Comparison of ENCODE assay signal across 19 mouse cellular contexts in the genomic region with DNA sequence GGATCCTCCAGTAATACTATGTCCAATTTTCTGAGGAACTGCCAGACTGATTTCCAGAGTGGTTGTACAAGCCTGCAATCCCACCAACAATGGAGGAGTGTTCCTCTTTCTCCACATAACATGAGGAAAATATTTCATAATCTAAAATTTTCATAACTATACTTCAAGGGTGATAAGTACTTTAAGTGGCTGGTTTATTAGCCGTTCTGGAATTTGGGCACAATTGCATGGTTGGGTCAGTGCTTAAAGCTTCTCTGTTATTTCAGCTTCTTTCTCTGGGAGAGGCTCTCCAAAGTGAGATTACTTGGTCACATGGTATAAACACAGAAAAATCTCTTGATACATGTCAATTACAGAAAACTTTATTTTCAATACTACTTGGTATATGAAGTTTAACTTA.
DNase-seq lines count a peak whose midpoint lies in the region; ATAC-seq and TF ChIP-seq lines count a peak whose summit lies in the region.
"Had no signal": no experiment of that assay in that cellular context is flagged by ENCODE, and none has a peak within 500 bp of the region (broad histone marks: within the 10 kb centered on the region; RNA-seq: fewer than 3 reads in every experiment).

No protein-coding gene starts in this region.

- no peak overlapping the region for H3K4me3 ChIP-seq in lung, postnatal 0 days (ENCODE audit: low read depth, low read length)

- peak; percentile 67 for TF ChIP-seq EP300 in lung, postnatal 0 days (IDR thresholded peaks at IDR 0.05)

- no peak overlapping the region for H3K27ac ChIP-seq in lung, postnatal 0 days (ENCODE audit: low read length)

- no peaks in the 10 kb centered on the region for H3K9me3 ChIP-seq in lung, postnatal 0 days (ENCODE audit: low read length)
- H3K9me3 ChIP-seq: G1E had no signal

- H3K4me1 ChIP-seq in lung, postnatal 0 days (ENCODE audit: insufficient read depth, low read depth, low read length) = no peaks in the 10 kb centered on the region

- H3K9ac ChIP-seq in lung, postnatal 0 days (replicated peaks; ENCODE audit: low read depth) = no peak overlapping the region

- 40% methylated on average over 1 of the region's 1 CpGs for WGBS in lung, postnatal 0 days

- peak; percentile 59 for DNase-seq in lung, postnatal 0 days (ENCODE audit: low spot score)
- DNase-seq in lung, postnatal 25 days (ENCODE audit: low spot score) = no peak
- DNase-seq in lung, postnatal 36 days = peak; percentile 10
- DNase-seq in lung, postnatal 10 days = no peak
- DNase-seq: adrenal gland, adult 2 months; adrenal gland, adult 8-10 months; adrenal gland, postnatal 10 days; adrenal gland, postnatal 14 days; adrenal gland, postnatal 25 days; adrenal gland, postnatal 36 days; B cell, adult 2 months; cerebellum, adult 11 months; cerebellum, adult 11-12 months; cerebellum, adult 18-20 months had no signal

- no peaks in the 10 kb centered on the region for H3K36me3 ChIP-seq in lung, postnatal 0 days (ENCODE audit: insufficient read depth, low read length)
- H3K36me3 ChIP-seq: G1E had no signal

- TF ChIP-seq CTCF in lung, postnatal 0 days (IDR thresholded peaks at IDR 0.05) = no peak

- peak; percentile 77; the same call in 1 of the 2 replicates for ATAC-seq in lung, postnatal 0 days
- ATAC-seq: activated CD4-positive, CD25-positive, alpha-beta regulatory T cell, adult 4 months; CD4-positive, CD25-positive, alpha-beta regulatory T cell, adult 4 months; Patski had no signal

- no peaks in the 10 kb centered on the region for H3K27me3 ChIP-seq in lung, postnatal 0 days (replicated peaks; ENCODE audit: insufficient read depth, low read length)
- H3K27me3 ChIP-seq: CH12.LX, Patski had no signal

- H3K4me2 ChIP-seq in lung, postnatal 0 days (replicated peaks; ENCODE audit: low read depth, low read length) = no peak overlapping the region

Comparison
In these comparisons a context has a peak if more than half of its experiments do, and no peak if none do; other contexts are left out.
1. DNase-seq: peak in lung, postnatal 0 days (single experiment) and lung, postnatal 36 days (single experiment); none in lung, postnatal 25 days (single experiment) and lung, postnatal 10 days (single experiment).